Mouse (Mus musculus) layer of hippocampus, postnatal 14 days (tissue): ENCODE results near the gene Phf11a. TPM values are rescaled to one million over a fixed set of nuclear protein-coding genes. Genes with fewer than 3 reads are reported as not detected.
A peak's percentile ranks its signal among the peaks of the same experiment; 100 is the strongest.
"Not testable (repeated sequence)": the region's sequence is repeated elsewhere in the genome, so short reads cannot be mapped to it uniquely, and the experiment has no call there.

Source experiments
- DNase-seq, 2 experiments: peaks; one replicate each; pipeline ENCODE4 v3.0.0; 2021 to 2022; ENCODE audit warnings: low spot score in 2 of 2, mixed read lengths in 1 of 2
- long read RNA-seq, 2 experiments: library from polyadenylated mRNA; stranded (forward); transcript quantifications; one replicate each; pipeline ENCODE4 v2.0.0; 2021
- total RNA-seq, 2 experiments: library from RNA; stranded (reverse); gene quantifications; 2 replicates each; pipeline ENCODE4 v1.2.3; 2021

Phf11a gene
- total RNA-seq, result not detected
- long read RNA-seq, experiment 1, result 0 reads
- long read RNA-seq, experiment 2, result 0 reads

DNA sequence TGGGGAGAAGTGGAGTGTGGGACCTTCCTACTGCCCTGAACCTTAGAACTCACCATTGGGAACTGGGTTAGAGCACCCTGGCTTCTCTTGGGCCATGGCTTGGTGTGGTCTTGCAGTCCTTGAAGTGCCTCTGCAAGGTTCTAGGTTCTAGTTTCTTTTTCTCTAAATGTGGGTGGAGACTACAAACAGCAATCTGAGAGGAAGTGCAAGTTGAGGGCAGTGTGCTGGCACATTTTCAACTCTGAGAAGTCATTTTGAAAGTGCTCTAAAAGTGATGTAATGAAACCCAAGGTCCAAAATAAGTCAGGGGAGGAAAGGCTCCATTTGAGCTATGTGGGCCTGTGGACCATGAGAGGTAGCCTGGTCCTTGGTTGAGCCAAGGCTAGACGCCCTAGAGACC, at the start of gene Phf11a:
Gene Phf11a (minus strand): TSS at position 132 of the 400 bp plus-strand sequence.
- DNase-seq, result not testable (repeated sequence)

DNA sequence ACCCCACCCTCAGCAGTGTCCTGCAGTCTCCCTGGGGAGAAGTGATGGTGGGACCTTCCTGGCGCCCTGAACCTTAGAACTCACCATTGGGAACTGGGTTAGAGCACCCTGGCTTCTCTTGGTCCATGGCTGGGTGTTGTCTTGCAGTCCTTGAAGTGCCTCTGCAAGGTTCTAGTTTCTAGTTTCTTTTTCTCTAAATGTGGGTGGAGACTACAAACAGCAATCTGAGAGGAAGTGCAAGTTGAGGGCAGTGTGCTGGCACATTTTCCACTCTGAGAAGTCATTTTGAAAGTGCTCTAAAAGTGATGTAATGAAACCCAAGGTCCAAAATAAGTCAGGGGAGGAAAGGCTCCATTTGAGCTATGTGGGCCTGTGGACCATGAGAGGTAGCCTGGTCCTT, 43.9 kb upstream of the Phf11a start, which contains the start of gene Phf11b:
Gene Phf11b (minus strand): TSS at position 163 of the 400 bp plus-strand sequence.
- DNase-seq, result not testable (repeated sequence)

DNA sequence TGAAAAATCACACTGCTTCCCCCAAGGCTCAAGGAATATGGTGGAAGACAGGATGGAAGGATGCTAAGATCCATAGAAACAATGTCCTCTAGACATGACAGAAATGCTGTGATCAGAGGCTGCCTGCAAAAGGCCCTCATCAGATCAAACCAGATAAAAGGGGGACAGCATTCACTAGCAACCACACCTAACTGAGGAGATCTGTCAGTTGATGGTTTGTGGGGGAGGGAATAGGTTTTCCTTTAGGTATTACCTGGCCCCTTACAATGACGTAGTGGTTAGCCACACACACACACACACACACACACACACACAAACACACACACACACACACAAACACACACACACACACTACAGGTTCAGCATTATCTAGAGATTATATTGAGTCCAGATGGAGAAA, 42.2 kb upstream of the Phf11a start:
- no peak for DNase-seq

GRCm38 (mm10) chr14:59336056-59336455, 38.7 kb upstream of the Phf11a start:
- not testable (repeated sequence) for DNase-seq

DNA sequence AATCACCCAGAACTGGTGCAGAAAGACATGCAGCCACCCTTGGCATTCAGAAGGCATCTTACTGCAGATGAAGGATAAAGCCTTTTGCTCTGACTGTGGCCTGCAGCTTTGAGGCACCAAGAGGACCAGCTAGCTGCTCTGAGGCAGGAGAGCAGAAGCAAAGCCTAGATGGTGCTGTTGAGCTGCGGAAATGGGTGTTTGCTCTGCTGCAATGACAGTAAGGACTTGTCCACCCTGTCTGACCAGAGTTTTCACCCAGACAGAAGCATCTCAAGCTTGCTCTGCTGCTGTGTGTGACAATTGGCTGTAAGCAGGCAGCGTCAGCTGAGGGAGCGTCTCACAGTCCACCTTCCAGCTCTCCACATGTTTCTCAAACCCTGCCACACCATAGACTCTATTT, 33.2 kb upstream of the Phf11a start:
- peak; percentile 13 to 26 for DNase-seq

DNA sequence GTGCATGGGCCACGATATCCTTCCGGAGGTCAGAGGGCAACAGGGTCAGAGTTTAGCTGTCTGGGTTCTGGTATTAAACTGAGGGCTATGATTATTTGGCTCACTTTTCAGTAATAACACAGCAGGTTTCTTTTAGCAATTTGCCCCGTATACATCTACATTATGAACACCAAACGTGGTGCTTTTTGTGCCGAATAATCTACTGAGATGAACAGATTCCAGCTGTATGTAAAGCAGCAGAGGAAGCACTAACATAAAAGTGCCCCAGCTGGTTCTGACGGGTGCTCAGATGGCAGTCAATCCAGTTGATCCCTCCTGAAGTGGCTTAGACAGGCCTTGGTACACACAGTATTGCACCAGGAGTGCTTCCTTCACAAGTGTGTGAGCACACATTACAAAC, 22.6 kb upstream of the Phf11a start:
- DNase-seq, result not testable (repeated sequence)

GRCm38 (mm10) chr14:59319036-59319435, 21.7 kb upstream of the Phf11a start:
- DNase-seq, result not testable (repeated sequence)

- not testable (repeated sequence) for DNase-seq
Measured at GRCm38 (mm10) chr14:59291769-59292168, 5.6 kb downstream of the Phf11a start.

GRCm38 (mm10) chr14:59274961-59275360, 22.4 kb downstream of the Phf11a start:
- DNase-seq, result not testable (repeated sequence)

DNA sequence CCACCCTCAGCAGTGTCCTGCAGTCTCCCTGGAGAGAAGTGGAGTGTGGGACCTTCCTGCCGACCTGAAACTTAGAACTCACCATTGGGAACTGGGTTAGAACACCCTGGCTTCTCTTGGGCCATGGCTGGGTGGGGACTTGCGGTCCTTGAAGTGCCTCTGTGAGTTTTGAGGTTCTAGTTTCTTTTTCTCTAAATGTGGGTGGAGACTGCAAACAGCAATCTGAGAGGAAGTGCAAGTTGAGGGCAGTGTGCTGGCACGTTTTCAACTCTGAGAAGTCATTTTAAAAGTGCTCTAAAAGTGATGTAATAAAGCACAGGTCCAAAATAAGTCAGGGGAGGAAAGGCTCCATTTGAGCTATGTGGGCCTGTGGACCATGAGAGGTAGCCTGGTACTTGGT, 37.3 kb downstream of the Phf11a start, which contains the start of gene Gm6904:
Gene Gm6904 (minus strand): TSS at position 161 of the 400 bp plus-strand sequence.
- DNase-seq, result no peak

GRCm38 (mm10) chr14:59255861-59256260, 41.5 kb downstream of the Phf11a start:
- not testable (repeated sequence) for DNase-seq

DNA sequence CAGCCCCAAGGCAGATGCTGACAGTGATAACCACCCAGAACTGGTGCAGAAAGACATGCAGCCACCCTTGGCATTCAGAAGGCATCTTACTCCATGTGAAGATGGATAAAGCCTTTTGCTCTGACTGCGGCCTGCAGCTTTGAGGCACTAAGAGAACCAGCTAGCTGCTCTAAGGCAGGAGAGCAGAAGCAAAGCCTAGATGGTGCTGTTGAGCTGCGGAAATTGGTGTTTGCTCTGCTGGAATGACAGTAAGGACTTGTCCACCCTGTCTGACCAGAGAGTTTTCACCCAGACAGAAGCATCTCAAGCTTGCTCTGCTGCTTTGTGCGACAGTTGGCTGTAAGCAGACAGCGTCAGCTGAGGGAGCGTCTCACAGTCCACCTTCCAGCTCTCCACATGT, 47.0 kb downstream of the Phf11a start:
- DNase-seq, result not testable (repeated sequence)

DNA sequence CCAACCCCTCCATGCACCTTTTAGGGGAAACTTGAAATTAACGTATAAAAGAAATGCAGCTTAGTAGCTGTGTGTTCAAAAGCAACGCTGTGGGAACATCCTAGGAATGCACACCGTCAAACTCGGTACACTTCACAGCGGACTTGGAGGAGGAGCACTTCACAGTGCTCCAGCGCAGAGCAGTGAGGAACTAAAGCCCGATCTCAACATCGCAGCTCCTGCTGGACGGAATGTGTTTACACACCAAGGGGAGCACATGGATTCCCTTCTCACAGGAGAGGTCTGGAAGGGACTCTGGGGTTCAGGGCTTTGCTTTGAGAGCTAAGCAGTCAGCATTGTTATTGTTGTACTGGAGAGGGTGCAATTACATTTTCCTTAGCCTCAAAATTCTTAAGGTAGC, 63.7 kb downstream of the Phf11a start:
- DNase-seq, result no peak

- no peak for DNase-seq
Measured at GRCm38 (mm10) chr14:59232003-59232402, 65.3 kb downstream of the Phf11a start.

DNA sequence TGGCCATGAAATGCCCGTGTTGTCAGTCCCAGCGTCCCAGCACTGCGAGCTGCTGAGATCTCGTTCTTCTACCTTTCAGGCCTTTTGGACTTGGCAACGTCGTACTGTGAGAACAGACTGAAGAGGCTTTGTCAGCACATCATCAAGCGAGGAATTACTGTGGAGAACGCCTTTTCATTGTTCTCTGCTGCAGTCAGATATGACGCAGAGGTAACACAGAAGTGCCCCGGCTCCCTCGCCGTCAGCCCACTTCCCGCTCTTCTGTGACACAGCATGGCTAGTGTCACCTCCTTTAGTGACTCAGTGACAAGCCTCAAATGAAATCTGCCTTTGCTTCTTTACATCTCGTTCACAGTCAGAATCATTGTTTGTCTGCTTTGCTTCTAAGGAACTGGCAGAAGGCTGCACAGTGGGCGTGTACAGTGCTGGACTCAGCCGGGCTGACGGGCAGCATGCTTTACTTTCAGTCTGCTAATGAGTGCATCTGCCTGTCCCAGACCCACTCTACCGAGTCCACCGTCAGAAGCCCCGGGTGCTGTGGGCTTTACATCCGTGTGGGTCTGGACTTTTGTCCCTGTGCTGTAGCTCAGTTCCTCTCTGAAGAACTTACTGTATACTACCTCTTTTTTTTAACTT, 66.9 kb downstream of the Phf11a start:
- DNase-seq, result no peak

DNA sequence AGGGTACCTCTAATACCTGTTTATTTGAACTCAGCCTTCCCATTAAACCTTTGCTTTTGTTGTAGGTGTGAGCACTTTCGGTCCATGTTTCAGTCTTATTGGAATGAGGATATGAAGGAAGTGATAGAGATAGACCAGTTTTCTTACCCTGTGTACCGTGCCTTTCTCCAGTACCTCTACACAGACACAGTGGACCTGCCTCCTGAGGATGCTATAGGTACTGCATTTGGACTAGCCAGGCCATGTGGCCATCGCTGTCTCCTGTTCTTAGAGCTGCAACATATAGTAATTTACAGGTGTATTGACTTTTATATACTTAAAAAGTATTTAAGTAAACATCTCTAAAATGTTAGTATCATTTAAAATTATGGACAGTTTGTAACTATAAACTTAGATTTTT, 67.5 kb downstream of the Phf11a start:
- no peak for DNase-seq

Other genes starting within 250 kb of the Phf11a start
- not detected for gene 1700129C05Rik, start 154.6 kb downstream of the Phf11a start, total RNA-seq
- not detected for gene Gm5142, start 118.8 kb downstream of the Phf11a start, total RNA-seq
- 10 to 100 TPM; 31.7 to 33.5 TPM for gene Rcbtb1, start 96.3 kb downstream of the Phf11a start, total RNA-seq
- gene Gm6904, start 37.3 kb downstream of the Phf11a start, total RNA-seq, result not detected
- not detected for gene Phf11b, start 43.8 kb upstream of the Phf11a start, total RNA-seq
- under 1 TPM; 0.48 to 0.72 TPM for gene Phf11d, start 67.9 kb upstream of the Phf11a start, total RNA-seq
- under 1 TPM; 0.62 to 0.74 TPM for gene Phf11c, start 97.9 kb upstream of the Phf11a start, total RNA-seq
- 1 to 10 TPM; 6.7 to 7.1 TPM for gene Setdb2, start 143.4 kb upstream of the Phf11a start, total RNA-seq
- gene Cab39l, start 143.4 kb upstream of the Phf11a start, total RNA-seq, result 10 to 100 TPM; 18.3 to 33.8 TPM